29 mouse cellular contexts compared by ENCODE assay signal in genomic region chr4:92396421-92397232, GRCm38 (mm10).
DNase-seq lines count a peak whose midpoint lies in the region; ATAC-seq and TF ChIP-seq lines count a peak whose summit lies in the region.
"Had no signal": no experiment of that assay in that cellular context is flagged by ENCODE, and none has a peak within 500 bp of the region (broad histone marks: within the 10 kb centered on the region; RNA-seq: fewer than 3 reads in every experiment).

No protein-coding gene starts in this region.

- no peaks in the 10 kb centered on the region for H3K4me1 ChIP-seq in hindbrain, embryonic 12.5 days
- H3K4me1 ChIP-seq in hindbrain, embryonic 10.5 days (replicated peaks) = no peaks in the 10 kb centered on the region
- H3K4me1 ChIP-seq in neural tube, embryonic 14.5 days (ENCODE audit: control insufficient read depth, insufficient read depth, low read length) = no peaks in the 10 kb centered on the region
- H3K4me1 ChIP-seq in forebrain, postnatal 0 days (ENCODE audit: insufficient read depth) = no peaks in the 10 kb centered on the region
- H3K4me1 ChIP-seq: embryonic facial prominence, embryonic 13.5 days; hindbrain, embryonic 15.5 days; intestine, embryonic 15.5 days; liver, embryonic 12.5 days had no signal

- no peak overlapping the region for H3K27ac ChIP-seq in hindbrain, embryonic 12.5 days
- H3K27ac ChIP-seq in hindbrain, embryonic 10.5 days = no peak overlapping the region
- no peak overlapping the region for H3K27ac ChIP-seq in neural tube, embryonic 14.5 days (ENCODE audit: low read depth, low read length)
- H3K27ac ChIP-seq in forebrain, postnatal 0 days (ENCODE audit: low read depth, low read length) = no peak overlapping the region
- H3K27ac ChIP-seq: embryonic facial prominence, embryonic 13.5 days; hindbrain, embryonic 15.5 days; intestine, embryonic 15.5 days; kidney, postnatal 0 days; liver, embryonic 12.5 days; stomach, postnatal 0 days had no signal

- no peaks in the 10 kb centered on the region for H3K9me3 ChIP-seq in hindbrain, embryonic 12.5 days (replicated peaks)
- no peaks in the 10 kb centered on the region for H3K9me3 ChIP-seq in hindbrain, embryonic 10.5 days
- no peaks in the 10 kb centered on the region for H3K9me3 ChIP-seq in neural tube, embryonic 14.5 days (ENCODE audit: control insufficient read depth, low read length)
- H3K9me3 ChIP-seq in forebrain, postnatal 0 days (ENCODE audit: low read length) = no peaks in the 10 kb centered on the region; the same call in 1 of the 2 replicates
- H3K9me3 ChIP-seq: embryonic facial prominence, embryonic 13.5 days; hindbrain, embryonic 15.5 days; intestine, embryonic 15.5 days; liver, embryonic 12.5 days had no signal

- H3K4me3 ChIP-seq in hindbrain, embryonic 12.5 days = no peak overlapping the region
- no peak overlapping the region for H3K4me3 ChIP-seq in hindbrain, embryonic 10.5 days
- H3K4me3 ChIP-seq in neural tube, embryonic 14.5 days (ENCODE audit: low read depth, low read length) = no peak overlapping the region
- no peak overlapping the region for H3K4me3 ChIP-seq in forebrain, postnatal 0 days (ENCODE audit: low read depth, low read length)
- H3K4me3 ChIP-seq: embryonic facial prominence, embryonic 13.5 days; hindbrain, embryonic 15.5 days; intestine, embryonic 15.5 days; liver, embryonic 12.5 days had no signal

- WGBS in hindbrain, embryonic 12.5 days = 63% methylated on average over 5 of the region's 5 CpGs
- WGBS in hindbrain, embryonic 10.5 days = 86% methylated on average over 5 of the region's 5 CpGs
- 39% methylated on average over 5 of the region's 5 CpGs for WGBS in neural tube, embryonic 14.5 days
- WGBS in forebrain, postnatal 0 days = 10% methylated on average over 5 of the region's 5 CpGs

- H3K36me3 ChIP-seq in hindbrain, embryonic 12.5 days = no peaks in the 10 kb centered on the region
- H3K36me3 ChIP-seq in hindbrain, embryonic 10.5 days = no peaks in the 10 kb centered on the region
- no peaks in the 10 kb centered on the region for H3K36me3 ChIP-seq in neural tube, embryonic 14.5 days (ENCODE audit: control insufficient read depth, insufficient read depth, low read length)
- no peaks in the 10 kb centered on the region for H3K36me3 ChIP-seq in forebrain, postnatal 0 days (ENCODE audit: insufficient read depth)
- H3K36me3 ChIP-seq: embryonic facial prominence, embryonic 13.5 days; hindbrain, embryonic 15.5 days; intestine, embryonic 15.5 days; liver, embryonic 12.5 days had no signal

- DNase-seq in hindbrain, embryonic 10.5 days (ENCODE audit: low spot score) = no peak
- DNase-seq in neural tube, embryonic 10.5 days (ENCODE audit: extremely low spot score, low spot score) = no peak
- DNase-seq in forebrain, postnatal 0 days = peak; percentile 2
- DNase-seq in thymus, postnatal 25 days = no peak
- no peak for DNase-seq in thymus, postnatal 10 days (ENCODE audit: low spot score in 2 of 2)
- DNase-seq: adrenal gland, postnatal 14 days; cerebellum, adult 11-12 months; cerebellum, adult 9-11 months; gastrocnemius, postnatal 14 days; heart, postnatal 14 days; kidney, adult 8-10 months; kidney, postnatal 4 days; layer of hippocampus, postnatal 36 days; left cerebral cortex, postnatal 4 days; liver, postnatal 0 days; lung, postnatal 36 days; right cerebral cortex, adult 18-20 months; right cerebral cortex, postnatal 4 days; thymus, adult 18-20 months; thymus, postnatal 4 days had no signal

- H3K27me3 ChIP-seq in hindbrain, embryonic 12.5 days = no peaks in the 10 kb centered on the region
- no peaks in the 10 kb centered on the region for H3K27me3 ChIP-seq in hindbrain, embryonic 10.5 days (ENCODE audit: insufficient read depth, poor library complexity, severe bottlenecking)
- H3K27me3 ChIP-seq in neural tube, embryonic 14.5 days (ENCODE audit: control insufficient read depth, insufficient read depth, low read length) = no peaks in the 10 kb centered on the region
- H3K27me3 ChIP-seq in forebrain, postnatal 0 days (ENCODE audit: insufficient read depth, low read length) = no peaks in the 10 kb centered on the region
- H3K27me3 ChIP-seq: embryonic facial prominence, embryonic 13.5 days; hindbrain, embryonic 15.5 days; intestine, embryonic 15.5 days; liver, embryonic 12.5 days had no signal

- no peak overlapping the region for H3K4me2 ChIP-seq in hindbrain, embryonic 12.5 days (replicated peaks)
- no peak overlapping the region for H3K4me2 ChIP-seq in neural tube, embryonic 14.5 days (ENCODE audit: low read depth, low read length)
- no peak overlapping the region for H3K4me2 ChIP-seq in forebrain, postnatal 0 days (ENCODE audit: low read depth)
- H3K4me2 ChIP-seq: embryonic facial prominence, embryonic 13.5 days; hindbrain, embryonic 15.5 days; intestine, embryonic 15.5 days; liver, embryonic 12.5 days had no signal

- H3K9ac ChIP-seq in hindbrain, embryonic 12.5 days = no peak overlapping the region
- no peak overlapping the region for H3K9ac ChIP-seq in neural tube, embryonic 14.5 days (replicated peaks; ENCODE audit: low read depth, low read length)
- H3K9ac ChIP-seq in forebrain, postnatal 0 days = no peak overlapping the region
- H3K9ac ChIP-seq: embryonic facial prominence, embryonic 13.5 days; hindbrain, embryonic 15.5 days; intestine, embryonic 15.5 days; liver, embryonic 12.5 days; liver, postnatal 0 days had no signal

- TF ChIP-seq CTCF in forebrain, postnatal 0 days (IDR thresholded peaks at IDR 0.05; ENCODE audit: low read depth) = no peak

- ATAC-seq in hindbrain, embryonic 12.5 days (ENCODE audit: low FRiP score) = peak; percentile 63
- peak; percentile 49; the same call in 1 of the 2 replicates for ATAC-seq in neural tube, embryonic 14.5 days (ENCODE audit: low read depth)
- no peak for ATAC-seq in forebrain, postnatal 0 days
- ATAC-seq: CD4-positive, CD25-positive, alpha-beta regulatory T cell, adult 4 months; intestine, embryonic 15.5 days; liver, embryonic 12.5 days; liver, postnatal 0 days had no signal
